Mouse (Mus musculus): Measurements from ENCODE around the gene Tmeff2.

GRCm38 (mm10) chr1:51117830-51118229 lies 217.4 kb downstream of the Tmeff2 start:
- no peak for TF ChIP-seq POLR2A (IDR thresholded peaks at IDR 0.05; ENCODE audit: insufficient read depth, low read length)
- TF ChIP-seq CTCF (IDR thresholded peaks at IDR 0.05; ENCODE audit: low read depth, low read length): no peak
